Mouse (Mus musculus): Measurements from ENCODE around the gene Ttll2.
"Not testable (repeated sequence)": the region's sequence is repeated elsewhere in the genome, so short reads cannot be mapped to it uniquely, and the experiment has no call there.

The Ttll2 gene

GRCm38 (mm10) chr17:7352596-7352995 lies at the start of gene Ttll2:
TSS of gene Ttll2 (minus strand) at chr17:7352696.
- in situ Hi-C loops (cut with MboI, MseI): not testable (repeated sequence)

DNA sequence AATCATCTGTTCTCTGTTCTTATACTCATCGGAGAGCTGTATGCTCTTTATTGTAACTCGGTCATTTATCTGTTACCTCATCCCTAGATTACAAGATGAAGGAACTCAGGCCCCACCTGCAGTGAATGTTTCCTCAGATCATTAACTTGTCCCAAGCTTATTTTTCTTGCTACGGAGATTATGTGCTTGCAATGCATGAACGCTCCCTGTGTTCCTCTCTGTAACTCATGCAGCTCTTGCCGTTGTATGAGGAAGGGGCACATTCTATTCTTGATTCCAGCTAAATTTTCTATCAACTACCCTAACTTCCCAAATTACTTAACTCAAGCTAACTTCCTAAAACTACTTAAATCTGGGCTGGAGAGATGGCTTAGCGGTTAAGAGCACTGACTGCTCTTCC lies 47.3 kb upstream of the Ttll2 start:
- in situ Hi-C loops (cut with MboI, MseI): not testable (repeated sequence)

- in situ Hi-C loops (cut with MboI, MseI): not testable (repeated sequence)
Observed at GRCm38 (mm10) chr17:7398198-7398847, 45.8 kb upstream of the Ttll2 start.

GRCm38 (mm10) chr17:7397079-7397478 lies 44.6 kb upstream of the Ttll2 start:
- in situ Hi-C loops (cut with MboI, MseI): not testable (repeated sequence)

DNA sequence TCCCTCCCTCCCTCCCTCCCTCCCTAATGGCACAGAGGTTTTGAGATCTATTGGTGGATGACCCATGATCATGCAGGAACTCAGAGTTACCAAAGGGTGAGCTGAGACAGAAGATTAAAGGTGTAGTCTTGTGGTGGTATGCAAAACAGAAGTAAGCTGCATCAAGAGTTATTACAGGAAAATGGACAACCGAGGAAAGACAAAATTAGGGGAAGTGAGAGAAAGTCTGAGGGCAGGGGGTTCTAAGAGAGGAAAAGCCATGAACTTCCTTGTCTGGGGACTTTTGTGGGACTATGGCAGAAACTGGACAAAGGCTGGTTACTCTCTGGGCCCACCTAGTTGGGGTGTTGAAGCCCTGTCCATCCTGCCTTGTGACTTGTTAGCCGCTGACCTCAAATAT lies 43.8 kb upstream of the Ttll2 start:
- in situ Hi-C loops (cut with MboI, MseI): not testable (repeated sequence)

- in situ Hi-C loops (cut with MboI, MseI): not testable (repeated sequence)
Observed at GRCm38 (mm10) chr17:7395671-7396070, 43.2 kb upstream of the Ttll2 start.

DNA sequence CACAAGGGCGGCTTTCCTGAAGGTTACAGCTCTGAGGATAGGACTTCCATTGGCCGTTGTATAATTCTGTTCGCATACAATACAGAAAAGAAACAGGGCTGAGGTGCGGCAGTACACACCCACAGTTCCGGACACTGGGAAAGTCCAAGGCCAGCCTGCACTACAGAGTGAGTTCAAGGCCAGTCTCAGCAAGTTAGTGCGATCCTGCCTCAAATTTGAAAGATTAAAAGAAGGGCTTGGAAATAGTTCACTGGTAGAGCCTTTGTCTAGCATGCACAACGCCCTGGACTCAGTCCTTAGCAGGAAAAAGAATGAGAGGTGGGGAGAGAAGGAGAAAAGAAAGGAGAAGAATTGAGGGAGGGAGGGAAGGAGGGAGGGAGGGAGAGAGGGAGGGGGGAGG lies 42.6 kb upstream of the Ttll2 start:
- in situ Hi-C loops (cut with MboI, MseI): not testable (repeated sequence)

- in situ Hi-C loops (cut with MboI, MseI): not testable (repeated sequence)
Observed at GRCm38 (mm10) chr17:7389898-7390297, 37.4 kb upstream of the Ttll2 start.

GRCm38 (mm10) chr17:7388958-7389356 lies 36.5 kb upstream of the Ttll2 start:
- in situ Hi-C loops (cut with MboI, MseI): not testable (repeated sequence)

DNA sequence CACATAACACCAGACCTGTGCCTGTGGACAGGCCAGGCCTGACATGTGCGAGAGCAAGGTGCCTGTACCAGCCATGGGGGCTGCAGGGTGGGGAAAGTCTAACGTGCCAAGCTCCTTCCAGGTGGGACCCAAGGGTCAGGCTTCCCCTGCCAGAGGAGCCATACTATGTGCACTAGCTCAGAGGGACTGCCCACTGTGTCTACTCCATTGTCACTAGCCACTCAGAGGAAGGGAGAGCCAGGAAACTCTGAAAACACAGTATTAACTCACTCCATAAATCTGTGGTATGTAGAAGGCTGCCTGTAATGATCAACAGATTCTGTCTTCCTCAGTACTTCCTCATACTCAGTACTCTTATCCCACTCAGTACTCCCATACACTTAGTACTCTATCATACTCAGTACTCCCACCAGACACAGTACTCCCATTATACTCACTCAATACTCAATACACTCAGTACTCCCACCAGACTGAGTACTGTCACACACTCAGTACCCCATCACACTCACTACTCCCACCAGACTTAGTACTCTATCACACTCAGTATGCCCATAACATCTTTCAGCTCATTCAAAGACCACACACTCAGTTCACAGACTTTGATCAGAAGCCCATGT lies 36.0 kb upstream of the Ttll2 start:
- in situ Hi-C loops (cut with MboI, MseI): not testable (repeated sequence)

DNA sequence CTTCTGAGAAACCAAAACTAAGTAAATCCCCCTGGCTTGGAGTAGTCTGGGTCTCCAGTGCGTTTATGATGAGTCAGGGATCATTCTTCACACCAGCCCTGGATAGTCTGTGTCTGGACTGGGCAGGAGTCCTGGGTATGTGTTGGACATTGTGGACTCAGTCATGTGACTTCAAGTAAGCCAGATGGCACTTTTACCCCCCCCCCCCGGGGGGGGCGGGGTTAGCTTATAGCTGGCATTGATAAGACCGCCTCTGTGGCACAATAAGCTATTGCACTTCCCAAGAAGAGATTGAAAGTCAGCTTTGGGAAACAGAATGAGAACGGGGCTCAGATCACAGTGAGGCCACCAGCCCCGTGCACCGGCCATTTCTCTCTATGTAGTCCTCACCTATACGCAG lies 33.5 kb upstream of the Ttll2 start:
- in situ Hi-C loops (cut with MboI, MseI): not testable (repeated sequence)

DNA sequence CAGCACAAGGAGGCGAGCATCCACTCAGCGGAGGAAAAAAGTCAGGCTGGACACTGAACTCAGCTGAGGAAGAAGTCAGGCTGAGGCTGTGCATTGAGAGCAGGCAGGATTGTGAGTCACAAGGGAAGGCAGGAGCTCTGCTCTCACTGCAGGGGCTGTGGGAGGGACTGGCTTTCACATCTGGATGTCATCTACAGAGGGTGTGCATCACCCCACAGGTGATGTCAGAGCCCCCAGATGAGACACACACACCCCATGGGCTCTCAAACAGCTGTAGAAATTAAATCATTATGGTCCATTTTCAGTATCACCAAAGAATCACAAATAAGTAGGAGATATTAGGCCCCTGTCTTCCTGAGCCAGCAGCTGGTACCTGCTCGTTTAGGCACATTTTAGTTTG lies 32.9 kb upstream of the Ttll2 start, which contains the start of gene Unc93a2:
TSS of gene Unc93a2 (minus strand) at position 101 of the 400 bp plus-strand sequence.
- in situ Hi-C loops (cut with MboI, MseI): not testable (repeated sequence)

- in situ Hi-C loops (cut with MboI, MseI): not testable (repeated sequence)
Observed at GRCm38 (mm10) chr17:7383167-7384143, 31.0 kb upstream of the Ttll2 start.

DNA sequence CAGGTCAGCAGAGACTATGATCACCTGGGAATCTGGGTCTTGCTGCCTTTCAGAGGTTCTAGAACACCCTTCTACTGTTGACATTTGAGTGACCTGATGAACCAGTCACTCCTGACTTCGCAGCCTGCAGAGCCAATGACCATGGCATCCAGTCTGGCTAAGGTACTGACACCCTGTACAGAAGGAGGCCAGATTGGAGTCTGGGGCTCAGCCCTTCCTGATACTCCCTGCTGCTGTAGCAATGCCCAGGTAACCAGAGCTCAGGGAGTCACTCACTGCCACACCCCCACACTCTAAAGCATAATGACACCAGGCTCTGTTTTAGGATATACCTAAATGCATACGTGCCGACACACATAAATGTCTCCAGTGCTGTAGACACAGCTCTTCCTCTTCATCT lies 30.2 kb upstream of the Ttll2 start:
- in situ Hi-C loops (cut with MboI, MseI): not testable (repeated sequence)

GRCm38 (mm10) chr17:7377907-7378306 lies 25.4 kb upstream of the Ttll2 start:
- in situ Hi-C loops (cut with MboI, MseI): not testable (repeated sequence)

- in situ Hi-C loops (cut with MboI, MseI): not testable (repeated sequence)
Observed at GRCm38 (mm10) chr17:7376951-7377700, 24.6 kb upstream of the Ttll2 start.

GRCm38 (mm10) chr17:7371879-7372278 lies 19.4 kb upstream of the Ttll2 start, which contains the start of gene Gm49630:
TSS of gene Gm49630 (minus strand) at chr17:7371979.
- in situ Hi-C loops (cut with MboI, MseI): not testable (repeated sequence)

DNA sequence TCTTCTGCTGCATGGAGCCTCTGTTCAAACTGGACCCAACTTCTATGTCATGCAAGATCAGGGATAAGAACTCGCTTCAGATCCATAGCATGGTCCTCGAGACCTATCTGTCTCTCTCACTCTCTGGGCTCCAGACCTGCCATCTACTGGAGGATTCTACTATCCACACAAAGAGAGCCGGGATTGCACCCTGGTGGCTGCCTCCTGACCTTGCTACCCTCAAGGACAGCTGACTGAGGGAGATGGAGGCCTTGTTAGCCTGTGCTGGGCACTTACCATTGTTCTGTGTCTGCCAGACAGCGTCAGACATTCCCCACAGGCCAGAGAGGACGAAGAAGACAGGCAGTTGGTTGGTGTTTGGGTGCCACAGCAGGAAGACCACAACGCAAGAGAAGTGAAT lies 16.9 kb upstream of the Ttll2 start:
- in situ Hi-C loops (cut with MboI, MseI): not testable (repeated sequence)

DNA sequence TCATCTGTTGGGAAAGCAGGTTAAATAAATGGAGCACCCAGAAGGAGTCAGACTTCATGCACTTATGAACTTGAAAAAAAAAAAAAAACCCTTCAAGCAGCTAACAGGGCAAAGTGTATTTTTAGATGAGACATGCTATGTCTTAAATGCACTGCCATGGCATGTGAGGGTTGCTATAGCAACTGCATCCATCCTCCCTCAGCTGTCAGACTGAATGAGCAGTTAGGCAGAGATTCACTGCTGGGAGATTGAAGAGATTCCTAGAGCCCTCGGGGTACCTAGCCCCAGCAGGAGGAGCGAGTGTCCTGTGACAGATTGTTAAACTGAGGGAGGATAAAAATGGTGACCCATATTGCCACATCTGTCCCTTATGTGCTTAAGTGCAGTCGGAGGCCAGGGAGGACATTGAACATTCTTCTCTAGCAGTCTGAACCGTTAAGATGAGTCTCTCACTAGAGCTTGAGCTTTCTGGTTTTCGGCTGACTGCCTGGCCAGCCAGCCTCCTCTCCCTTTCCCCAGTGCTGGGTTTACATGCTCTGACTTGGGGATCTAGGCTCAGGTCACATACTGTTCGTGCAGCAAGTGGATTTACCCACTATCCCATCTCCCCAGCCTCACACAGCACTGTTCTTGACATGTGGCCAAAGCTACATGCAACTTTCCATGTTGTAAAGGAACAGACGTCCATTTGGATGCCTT lies 14.3 kb upstream of the Ttll2 start:
- in situ Hi-C loops (cut with MboI, MseI): not testable (repeated sequence)

DNA sequence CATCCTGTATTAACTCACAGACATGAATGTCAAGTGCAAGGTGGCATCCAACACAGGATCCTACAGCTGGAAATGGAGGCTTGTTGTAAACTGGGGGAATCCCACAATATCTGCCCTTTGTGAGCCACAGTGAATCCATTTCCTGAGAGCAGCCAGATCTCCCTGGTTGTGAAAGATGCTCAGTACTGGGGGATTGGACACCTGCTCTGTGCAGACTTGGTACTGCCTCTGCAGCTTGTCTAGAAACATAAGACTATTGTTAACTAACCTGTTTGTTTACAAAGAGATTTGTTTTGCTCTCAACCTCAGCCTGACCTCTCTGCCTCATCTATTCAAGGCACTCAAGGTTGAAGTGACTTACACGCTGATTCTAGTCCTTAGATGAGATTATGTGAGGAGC lies 13.8 kb upstream of the Ttll2 start:
- in situ Hi-C loops (cut with MboI, MseI): not testable (repeated sequence)

DNA sequence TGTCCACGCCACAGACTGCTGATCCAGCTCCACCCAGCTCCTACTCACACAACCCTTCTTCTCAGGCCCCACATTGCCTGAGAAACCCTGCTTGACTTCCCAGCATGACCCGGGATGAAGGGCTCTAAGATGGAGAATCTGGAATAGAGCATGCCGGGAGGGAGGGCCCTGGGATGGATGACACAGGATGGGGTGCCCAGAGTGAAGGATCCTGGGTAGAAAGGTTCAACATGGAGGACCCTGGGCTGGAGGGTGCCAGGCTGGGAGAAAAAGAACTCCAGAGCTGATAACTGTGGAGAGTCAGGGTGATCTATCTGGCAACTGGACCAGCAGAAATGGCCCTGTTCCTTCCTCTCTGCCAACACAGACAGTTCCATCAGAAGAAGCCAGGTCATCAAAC lies 13.1 kb upstream of the Ttll2 start:
- in situ Hi-C loops (cut with MboI, MseI): not testable (repeated sequence)

Data from T-helper 2 cell (primary cell).